Mouse (Mus musculus) embryonic facial prominence, embryonic 15.5 days (tissue): ENCODE results near the gene Nudt3. TPM values are rescaled to one million over a fixed set of nuclear protein-coding genes. Genes with fewer than 3 reads are reported as not detected.
A peak's percentile ranks its signal among the peaks of the same experiment; 100 is the strongest.

Experiments
- ATAC-seq: fragments of 200-750 bp; cut with Nextera tagmentation; 2 replicates; pipeline ENCODE4 v1.8.0; 2017; ENCODE audit warnings: low read depth, moderate TSS enrichment; ENCODE audit not compliant: insufficient number of reproducible peaks, low FRiP score, low TSS enrichment
- H3K27ac ChIP-seq: fragments of 300-500 bp; sonication (generic); replicated peaks from 2 replicates; pipeline ENCODE4 v1.5.1; 2015; ENCODE audit warnings: mild to moderate bottlenecking, inconsistent platforms
- H3K27me3 ChIP-seq: fragments of 300-500 bp; sonication (generic); 2 replicates; pipeline ENCODE4 v1.6.1; 2015; ENCODE audit warnings: inconsistent platforms
- H3K36me3 ChIP-seq: fragments of 300-500 bp; sonication (generic); 2 replicates; pipeline ENCODE4 v1.6.1; 2015; ENCODE audit warnings: mild to moderate bottlenecking, inconsistent platforms
- H3K4me1 ChIP-seq: fragments of 300-500 bp; sonication (generic); 2 replicates; pipeline ENCODE4 v1.6.1; 2015; ENCODE audit warnings: inconsistent platforms
- H3K4me2 ChIP-seq: fragments of 300-500 bp; sonication (generic); replicated peaks from 2 replicates; pipeline ENCODE4 v1.6.1; 2015; ENCODE audit warnings: mild to moderate bottlenecking, inconsistent platforms
- H3K4me3 ChIP-seq: fragments of 300-500 bp; sonication (generic); replicated peaks from 2 replicates; pipeline ENCODE4 v1.5.1; 2015; ENCODE audit warnings: mild to moderate bottlenecking, inconsistent platforms
- H3K9ac ChIP-seq: fragments of 300-500 bp; sonication (generic); 2 replicates; pipeline ENCODE4 v1.6.1; 2015; ENCODE audit warnings: inconsistent platforms
- H3K9me3 ChIP-seq: fragments of 300-500 bp; sonication (generic); replicated peaks from 2 replicates; pipeline ENCODE4 v1.6.1; 2016; ENCODE audit warnings: inconsistent platforms
- WGBS: fragments of 180-500 bp; shearing (Covaris S2); methylation state at CpG from one replicate; pipeline ENCODE4 v1.1.7; 2015; 5-methylcytosine and 5-hydroxymethylcytosine counted together
- polyA plus RNA-seq: library from polyadenylated mRNA; unstranded; fragments of >200 nt; fragmentation: Nextera tagmentation; extraction: Ambion mirVana; gene quantifications from 2 replicates; pipeline ENCODE4 v1.2.1, GENCODE M21; 2015

Nudt3 gene
- polyA plus RNA-seq, 1 experiment from 2014 or later, result 99.3 TPM

- Histone ChIP-seq H3K36me3 (peaks cover 45% of the 10 kb centered on the region), H3K4me3 (no peak overlapping the region), H3K27ac (no peak overlapping the region), H3K9me3 (no peaks in the 10 kb centered on the region), H3K27me3 (no peaks in the 10 kb centered on the region), H3K9ac (no peak overlapping the region), H3K4me1 (peaks cover 23% of the 10 kb centered on the region), H3K4me2 (no peak overlapping the region)
- ATAC-seq, result no peak
- WGBS, result 82% methylated on average over 15 of the region's 15 CpGs
Observed at GRCm38 (mm10) chr17:27595659-27596375, 27.5 kb downstream of the Nudt3 start.

GRCm38 (mm10) chr17:27592565-27592910 is 30.8 kb downstream of the Nudt3 start:
- no peak overlapping the region for H3K4me3 ChIP-seq
- ATAC-seq, result no peak
- H3K27me3 ChIP-seq, result no peaks in the 10 kb centered on the region
- no peak overlapping the region for H3K27ac ChIP-seq
- peaks cover 31% of the 10 kb centered on the region for H3K4me1 ChIP-seq
- H3K9ac ChIP-seq, result no peak overlapping the region
- no peaks in the 10 kb centered on the region for H3K9me3 ChIP-seq
- H3K4me2 ChIP-seq, result no peak overlapping the region
- 96% methylated on average over 7 of the region's 7 CpGs for WGBS
- peaks cover 50% of the 10 kb centered on the region for H3K36me3 ChIP-seq

GRCm38 (mm10) chr17:27591826-27592564 is 31.3 kb downstream of the Nudt3 start:
- no peaks in the 10 kb centered on the region for H3K9me3 ChIP-seq
- peaks cover 36% of the 10 kb centered on the region for H3K4me1 ChIP-seq
- H3K4me3 ChIP-seq, result no peak overlapping the region
- no peak for ATAC-seq
- H3K27me3 ChIP-seq, result no peaks in the 10 kb centered on the region
- H3K36me3 ChIP-seq, result peaks cover 50% of the 10 kb centered on the region
- 0 out of 2 replicates have a peak overlapping the region, but pooled peaks have one; percentile 7 for H3K27ac ChIP-seq
- no peak overlapping the region for H3K4me2 ChIP-seq
- 77% methylated on average over 12 of the region's 12 CpGs for WGBS
- no peak overlapping the region for H3K9ac ChIP-seq

- ATAC-seq, result no peak
- H3K4me2 ChIP-seq, result no peak overlapping the region
- H3K27ac ChIP-seq, result no peak overlapping the region
- peaks cover 36% of the 10 kb centered on the region for H3K4me1 ChIP-seq
- H3K9me3 ChIP-seq, result no peaks in the 10 kb centered on the region
- H3K36me3 ChIP-seq, result peaks cover 30% of the 10 kb centered on the region
- 70% methylated on average over 8 of the region's 8 CpGs for WGBS
- no peak overlapping the region for H3K9ac ChIP-seq
- H3K4me3 ChIP-seq, result no peak overlapping the region
- no peaks in the 10 kb centered on the region for H3K27me3 ChIP-seq
Observed at GRCm38 (mm10) chr17:27588231-27588630, 35.1 kb downstream of the Nudt3 start.

- ATAC-seq, result no peak
- no peak overlapping the region for H3K4me2 ChIP-seq
- WGBS, result 61% methylated on average over 12 of the region's 12 CpGs
- H3K36me3 ChIP-seq, result peaks cover 29% of the 10 kb centered on the region
- no peaks in the 10 kb centered on the region for H3K9me3 ChIP-seq
- no peak overlapping the region for H3K4me3 ChIP-seq
- peaks cover 36% of the 10 kb centered on the region for H3K4me1 ChIP-seq
- H3K27me3 ChIP-seq, result no peaks in the 10 kb centered on the region
- no peak overlapping the region for H3K9ac ChIP-seq
- peak overlapping the region; percentile 13 for H3K27ac ChIP-seq
Observed at GRCm38 (mm10) chr17:27587252-27587651, 36.0 kb downstream of the Nudt3 start.

GRCm38 (mm10) chr17:27586661-27587060 is 36.6 kb downstream of the Nudt3 start:
- 58% methylated on average over 9 of the region's 9 CpGs for WGBS
- peak overlapping the region; percentile 13; the same call in 1 of the 2 replicates for H3K27ac ChIP-seq
- no peak for ATAC-seq
- no peaks in the 10 kb centered on the region for H3K9me3 ChIP-seq
- peaks cover 31% of the 10 kb centered on the region for H3K4me1 ChIP-seq
- no peak overlapping the region for H3K4me3 ChIP-seq
- no peaks in the 10 kb centered on the region for H3K27me3 ChIP-seq
- H3K36me3 ChIP-seq, result peaks cover 32% of the 10 kb centered on the region
- no peak overlapping the region for H3K9ac ChIP-seq
- H3K4me2 ChIP-seq, result no peak overlapping the region

GRCm38 (mm10) chr17:27583185-27583894 is 40.0 kb downstream of the Nudt3 start:
- H3K4me3 ChIP-seq, result no peak overlapping the region
- peaks cover 17% of the 10 kb centered on the region for H3K4me1 ChIP-seq
- peaks cover 58% of the 10 kb centered on the region for H3K36me3 ChIP-seq
- H3K27me3 ChIP-seq, result no peaks in the 10 kb centered on the region
- no peaks in the 10 kb centered on the region for H3K9me3 ChIP-seq
- no peak for ATAC-seq
- no peak overlapping the region for H3K27ac ChIP-seq
- H3K4me2 ChIP-seq, result no peak overlapping the region
- WGBS, result 91% methylated on average over 13 of the region's 13 CpGs
- H3K9ac ChIP-seq, result no peak overlapping the region

GRCm38 (mm10) chr17:27580392-27581068 is 42.8 kb downstream of the Nudt3 start:
- H3K4me3 ChIP-seq, result no peak overlapping the region
- no peak overlapping the region for H3K4me2 ChIP-seq
- H3K36me3 ChIP-seq, result peaks cover 65% of the 10 kb centered on the region
- no peaks in the 10 kb centered on the region for H3K9me3 ChIP-seq
- 85% methylated on average over 20 of the region's 20 CpGs for WGBS
- no peaks in the 10 kb centered on the region for H3K4me1 ChIP-seq
- H3K27me3 ChIP-seq, result no peaks in the 10 kb centered on the region
- no peak overlapping the region for H3K27ac ChIP-seq
- no peak overlapping the region for H3K9ac ChIP-seq
- ATAC-seq, result no peak

GRCm38 (mm10) chr17:27579816-27580215 is 43.5 kb downstream of the Nudt3 start:
- Histone ChIP-seq H3K36me3 (peaks cover 65% of the 10 kb centered on the region), H3K9ac (no peak overlapping the region), H3K27me3 (no peaks in the 10 kb centered on the region), H3K4me2 (no peak overlapping the region), H3K4me3 (no peak overlapping the region), H3K27ac (no peak overlapping the region), H3K9me3 (no peaks in the 10 kb centered on the region), H3K4me1 (no peaks in the 10 kb centered on the region)
- ATAC-seq, result no peak
- WGBS, result 89% methylated on average over 8 of the region's 8 CpGs

- no peaks in the 10 kb centered on the region for H3K4me1 ChIP-seq
- no peak overlapping the region for H3K9ac ChIP-seq
- no peak overlapping the region for H3K4me3 ChIP-seq
- ATAC-seq, result no peak
- no peak overlapping the region for H3K27ac ChIP-seq
- H3K4me2 ChIP-seq, result no peak overlapping the region
- 94% methylated on average over 10 of the region's 10 CpGs for WGBS
- peaks cover 66% of the 10 kb centered on the region for H3K36me3 ChIP-seq
- no peaks in the 10 kb centered on the region for H3K9me3 ChIP-seq
- H3K27me3 ChIP-seq, result no peaks in the 10 kb centered on the region
Observed at GRCm38 (mm10) chr17:27578487-27578886, 44.8 kb downstream of the Nudt3 start.

- H3K36me3 ChIP-seq, result peaks cover 62% of the 10 kb centered on the region
- WGBS, result 72% methylated on average over 6 of the region's 6 CpGs
- no peak overlapping the region for H3K9ac ChIP-seq
- H3K27me3 ChIP-seq, result no peaks in the 10 kb centered on the region
- no peaks in the 10 kb centered on the region for H3K4me1 ChIP-seq
- H3K4me3 ChIP-seq, result no peak overlapping the region
- ATAC-seq, result no peak
- H3K27ac ChIP-seq, result no peak overlapping the region
- H3K4me2 ChIP-seq, result no peak overlapping the region
- H3K9me3 ChIP-seq, result no peaks in the 10 kb centered on the region
Observed at GRCm38 (mm10) chr17:27577468-27577867, 45.8 kb downstream of the Nudt3 start.
